Mouse (Mus musculus) kidney, adult 2 months (tissue): ENCODE data around the gene Ndufb7.
"Not testable (repeated sequence)": the region's sequence is repeated elsewhere in the genome, so short reads cannot be mapped to it uniquely, and the experiment has no call there.

Experiments used
- CTCF ChIP-seq: fragments of 200-500 bp; conservative IDR thresholded peaks from 2 replicates; pipeline ENCODE4 v1.5.1; 2011; ENCODE audit warnings: low read depth, mild to moderate bottlenecking, control low read depth, low read length, moderate library complexity, mixed read lengths; ENCODE audit not compliant: insufficient read depth, insufficient read length
- POLR2A ChIP-seq: fragments of 200-500 bp; IDR thresholded peaks from one replicate; pipeline ENCODE4 v1.6.1; 2011; ENCODE audit warnings: low read depth, low read length, control low read depth

GRCm38 (mm10) chr8:83571001-83571340 lies 4.5 kb downstream of the Ndufb7 start:
- TF ChIP-seq POLR2A, CTCF: not testable (repeated sequence)
